Mouse (Mus musculus) stomach, embryonic 15.5 days (tissue): ENCODE data around the gene Tmem248. TPM values are rescaled to one million over a fixed set of nuclear protein-coding genes. Genes with fewer than 3 reads are reported as not detected.

ENCODE experiments used
- ATAC-seq: fragments of 200-750 bp; cut with Nextera tagmentation; 2 replicates; pipeline ENCODE4 v1.8.0; 2017; ENCODE audit warnings: low read depth, moderate number of reproducible peaks, moderate TSS enrichment; ENCODE audit not compliant: insufficient read depth, low FRiP score
- H3K27ac ChIP-seq: fragments of 300-500 bp; sonication (generic); 2 replicates; pipeline ENCODE4 v1.5.1; 2015; ENCODE audit warnings: mild to moderate bottlenecking, inconsistent platforms
- H3K27me3 ChIP-seq: fragments of 300-500 bp; sonication (generic); replicated peaks from 2 replicates; pipeline ENCODE4 v1.6.1; 2015; ENCODE audit warnings: inconsistent platforms
- H3K36me3 ChIP-seq: fragments of 300-500 bp; sonication (generic); 2 replicates; pipeline ENCODE4 v1.6.1; 2015; ENCODE audit warnings: inconsistent platforms
- H3K4me1 ChIP-seq: fragments of 300-500 bp; sonication (generic); 2 replicates; pipeline ENCODE4 v1.6.1; 2015; ENCODE audit warnings: inconsistent platforms
- H3K4me2 ChIP-seq: fragments of 300-500 bp; sonication (generic); 2 replicates; pipeline ENCODE4 v1.6.1; 2015; ENCODE audit warnings: mild to moderate bottlenecking, inconsistent platforms
- H3K4me3 ChIP-seq: fragments of 300-500 bp; sonication (generic); replicated peaks from 2 replicates; pipeline ENCODE4 v1.5.1; 2015; ENCODE audit warnings: inconsistent platforms
- H3K9ac ChIP-seq: fragments of 300-500 bp; sonication (generic); 2 replicates; pipeline ENCODE4 v1.6.1; 2015; ENCODE audit warnings: inconsistent platforms
- H3K9me3 ChIP-seq: fragments of 300-500 bp; sonication (generic); 2 replicates; pipeline ENCODE4 v1.6.1; 2016; ENCODE audit warnings: inconsistent platforms
- WGBS: fragments of 180-500 bp; shearing (Covaris S2); methylation state at CpG from one replicate; pipeline ENCODE4 v1.1.7; 2015; 5-methylcytosine and 5-hydroxymethylcytosine counted together
- polyA plus RNA-seq: library from polyadenylated mRNA; unstranded; fragments of >200 nt; fragmentation: Nextera tagmentation; extraction: Ambion mirVana; gene quantifications from 2 replicates; pipeline ENCODE4 v1.2.1, GENCODE M21; 2015

Tmem248 gene
- polyA plus RNA-seq, 1 experiment from 2014 or later = 37.3 TPM

- Histone ChIP-seq H3K9ac (no peak overlapping the region), H3K27ac (no peak overlapping the region), H3K9me3 (no peaks in the 10 kb centered on the region), H3K4me1 (0 out of 2 replicates have a peak, but pooled peaks cover 18% of the 10 kb centered on the region), H3K4me3 (no peak overlapping the region), H3K27me3 (no peaks in the 10 kb centered on the region), H3K4me2 (no peak overlapping the region), H3K36me3 (peaks cover 10% of the 10 kb centered on the region)
- WGBS = 67% methylated on average over 6 of the region's 6 CpGs
- ATAC-seq = no peak
These were observed 31.6 kb upstream of the Tmem248 start for GRCm38 (mm10) chr5:130185312-130185711.

- Histone ChIP-seq H3K4me2 (no peak overlapping the region), H3K9ac (no peak overlapping the region), H3K9me3 (no peaks in the 10 kb centered on the region), H3K27ac (no peak overlapping the region; the same call in 1 of the 2 replicates), H3K27me3 (no peaks in the 10 kb centered on the region), H3K4me3 (no peak overlapping the region), H3K4me1 (0 out of 2 replicates have a peak, but pooled peaks cover 16% of the 10 kb centered on the region), H3K36me3 (peaks cover 20% of the 10 kb centered on the region)
- WGBS = 65% methylated on average over 7 of the region's 7 CpGs
- peak; percentile 45; the same call in 1 of the 2 replicates for ATAC-seq
These were observed 29.5 kb upstream of the Tmem248 start for GRCm38 (mm10) chr5:130187383-130187782.

- Histone ChIP-seq H3K27me3 (no peaks in the 10 kb centered on the region), H3K9me3 (no peaks in the 10 kb centered on the region), H3K4me3 (no peak overlapping the region), H3K4me2 (no peak overlapping the region), H3K36me3 (peaks cover 32% of the 10 kb centered on the region), H3K4me1 (0 out of 2 replicates have a peak, but pooled peaks cover 4% of the 10 kb centered on the region), H3K27ac (no peak overlapping the region), H3K9ac (no peak overlapping the region)
- WGBS = 94% methylated on average over 6 of the region's 6 CpGs
- ATAC-seq = no peak
These were observed 26.0 kb upstream of the Tmem248 start for GRCm38 (mm10) chr5:130190909-130191308.

- Histone ChIP-seq H3K4me3 (no peak overlapping the region), H3K9me3 (no peaks in the 10 kb centered on the region), H3K4me1 (0 out of 2 replicates have a peak, but pooled peaks cover 4% of the 10 kb centered on the region), H3K4me2 (no peak overlapping the region), H3K27me3 (no peaks in the 10 kb centered on the region), H3K27ac (peak overlapping the region; percentile 61), H3K9ac (no peak overlapping the region), H3K36me3 (peaks cover 32% of the 10 kb centered on the region)
- no peak for ATAC-seq
- 69% methylated on average over 6 of the region's 6 CpGs for WGBS
These were observed 25.0 kb upstream of the Tmem248 start for GRCm38 (mm10) chr5:130191865-130192264.

- no peaks in the 10 kb centered on the region for H3K27me3 ChIP-seq
- peaks cover 35% of the 10 kb centered on the region for H3K36me3 ChIP-seq
- no peaks in the 10 kb centered on the region for H3K9me3 ChIP-seq
- peak; percentile 82 for ATAC-seq
- no peak overlapping the region for H3K9ac ChIP-seq
- no peak overlapping the region for H3K4me3 ChIP-seq
- H3K4me2 ChIP-seq = no peak overlapping the region
- 47% methylated on average over 2 of the region's 2 CpGs for WGBS
- H3K4me1 ChIP-seq = 0 out of 2 replicates have a peak, but pooled peaks cover 4% of the 10 kb centered on the region
- peak overlapping the region; percentile 61 for H3K27ac ChIP-seq
These were observed 24.4 kb upstream of the Tmem248 start for GRCm38 (mm10) chr5:130192356-130192944.

- H3K27me3 ChIP-seq = no peaks in the 10 kb centered on the region
- H3K9me3 ChIP-seq = no peaks in the 10 kb centered on the region
- no peak overlapping the region for H3K4me2 ChIP-seq
- H3K9ac ChIP-seq = no peak overlapping the region
- no peak overlapping the region for H3K4me3 ChIP-seq
- H3K4me1 ChIP-seq = 0 out of 2 replicates have a peak, but pooled peaks cover 4% of the 10 kb centered on the region
- ATAC-seq = no peak
- 85% methylated on average over 3 of the region's 3 CpGs for WGBS
- H3K36me3 ChIP-seq = peaks cover 43% of the 10 kb centered on the region
- no peak overlapping the region for H3K27ac ChIP-seq
These were observed 23.1 kb upstream of the Tmem248 start for GRCm38 (mm10) chr5:130193760-130194159.

- H3K27me3 ChIP-seq = no peaks in the 10 kb centered on the region
- 84% methylated on average over 1 of the region's 1 CpGs for WGBS
- no peak overlapping the region for H3K4me3 ChIP-seq
- peaks cover 28% of the 10 kb centered on the region for H3K36me3 ChIP-seq
- H3K9me3 ChIP-seq = no peaks in the 10 kb centered on the region
- no peak overlapping the region for H3K27ac ChIP-seq
- 0 out of 2 replicates have a peak, but pooled peaks cover 4% of the 10 kb centered on the region for H3K4me1 ChIP-seq
- H3K4me2 ChIP-seq = no peak overlapping the region
- H3K9ac ChIP-seq = no peak overlapping the region
- no peak for ATAC-seq
These were observed 20.6 kb upstream of the Tmem248 start for GRCm38 (mm10) chr5:130196307-130196706.

GRCm38 (mm10) chr5:130197454-130197853, 19.4 kb upstream of the Tmem248 start:
- Histone ChIP-seq H3K4me3 (no peak overlapping the region), H3K9ac (no peak overlapping the region), H3K27ac (no peak overlapping the region), H3K4me2 (no peak overlapping the region), H3K27me3 (no peaks in the 10 kb centered on the region), H3K4me1 (no peaks in the 10 kb centered on the region), H3K36me3 (peaks cover 28% of the 10 kb centered on the region), H3K9me3 (no peaks in the 10 kb centered on the region)
- no peak for ATAC-seq
- 73% methylated on average over 3 of the region's 3 CpGs for WGBS

- Histone ChIP-seq H3K9ac (no peak overlapping the region), H3K36me3 (peaks cover 28% of the 10 kb centered on the region), H3K27ac (no peak overlapping the region), H3K4me3 (no peak overlapping the region), H3K4me2 (no peak overlapping the region), H3K27me3 (no peaks in the 10 kb centered on the region), H3K4me1 (no peaks in the 10 kb centered on the region), H3K9me3 (no peaks in the 10 kb centered on the region)
- 89% methylated on average over 7 of the region's 7 CpGs for WGBS
- ATAC-seq = no peak
These were observed 18.9 kb upstream of the Tmem248 start for GRCm38 (mm10) chr5:130197981-130198380.

- H3K9ac ChIP-seq = no peak overlapping the region
- H3K27me3 ChIP-seq = no peaks in the 10 kb centered on the region
- no peak overlapping the region for H3K4me3 ChIP-seq
- H3K27ac ChIP-seq = no peak overlapping the region
- 83% methylated on average over 10 of the region's 10 CpGs for WGBS
- no peaks in the 10 kb centered on the region for H3K4me1 ChIP-seq
- no peak for ATAC-seq
- peaks cover 16% of the 10 kb centered on the region for H3K36me3 ChIP-seq
- no peaks in the 10 kb centered on the region for H3K9me3 ChIP-seq
- H3K4me2 ChIP-seq = no peak overlapping the region
These were observed 16.4 kb upstream of the Tmem248 start for GRCm38 (mm10) chr5:130200233-130201029.

- ATAC-seq = no peak
- no peak overlapping the region for H3K4me2 ChIP-seq
- H3K36me3 ChIP-seq = peaks cover 8% of the 10 kb centered on the region
- H3K9me3 ChIP-seq = no peaks in the 10 kb centered on the region
- no peak overlapping the region for H3K9ac ChIP-seq
- WGBS = 81% methylated on average over 4 of the region's 4 CpGs
- H3K27me3 ChIP-seq = no peaks in the 10 kb centered on the region
- no peak overlapping the region for H3K4me3 ChIP-seq
- no peaks in the 10 kb centered on the region for H3K4me1 ChIP-seq
- H3K27ac ChIP-seq = no peak overlapping the region
These were observed 12.9 kb upstream of the Tmem248 start for GRCm38 (mm10) chr5:130203948-130204347.

- Histone ChIP-seq H3K9me3 (no peaks in the 10 kb centered on the region), H3K4me1 (no peaks in the 10 kb centered on the region), H3K27ac (no peak overlapping the region), H3K9ac (no peak overlapping the region), H3K36me3 (peaks cover 14% of the 10 kb centered on the region), H3K27me3 (no peaks in the 10 kb centered on the region), H3K4me2 (no peak overlapping the region), H3K4me3 (no peak overlapping the region)
- WGBS = 79% methylated on average over 6 of the region's 6 CpGs
- no peak for ATAC-seq
These were observed 12.3 kb upstream of the Tmem248 start for GRCm38 (mm10) chr5:130204560-130204959.
